Mouse (Mus musculus) layer of hippocampus, adult 9-11 months (tissue): ENCODE data around the gene Maff.

Experiments
- DNase-seq: peaks from one replicate; pipeline ENCODE4 v3.0.0; 2022

Gene Maff

DNA sequence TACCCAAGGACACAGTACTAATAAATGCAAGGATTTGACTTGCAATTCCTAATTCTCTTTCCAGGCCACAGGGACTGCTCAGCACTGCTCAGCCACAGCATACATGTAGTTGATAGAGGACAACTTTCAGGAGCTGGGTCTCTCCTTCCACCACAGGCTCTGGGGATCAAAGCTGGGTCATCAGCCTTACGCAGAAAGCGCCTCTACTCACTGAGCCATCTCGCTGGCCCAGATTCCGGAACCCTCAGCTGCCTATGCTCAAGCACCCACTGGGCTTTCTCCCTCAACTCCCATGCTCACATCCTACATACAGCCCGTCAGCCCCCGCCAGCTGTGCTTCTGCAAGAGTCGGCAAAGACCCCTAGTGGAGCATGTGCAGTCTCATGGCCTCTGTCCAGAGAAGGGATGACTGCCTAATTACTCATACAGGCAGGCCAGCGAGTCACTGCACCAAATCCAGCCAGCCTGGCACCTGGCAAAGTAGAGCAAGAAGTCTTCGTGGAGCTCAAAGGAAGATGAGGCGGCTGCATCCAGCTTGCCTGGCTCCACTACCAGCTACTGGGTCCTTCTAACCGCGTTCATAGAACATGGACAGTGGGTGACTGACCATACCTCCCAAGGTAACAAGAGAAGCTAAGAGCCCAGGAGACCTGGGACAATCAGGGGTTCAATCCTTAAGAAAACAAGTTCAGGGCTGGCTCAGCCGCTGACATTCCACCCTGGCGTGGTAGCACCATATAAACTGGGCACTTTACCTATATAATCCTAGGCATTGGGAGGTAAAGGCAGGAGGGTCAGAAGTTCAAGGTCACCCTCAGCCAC lies 53.0 kb downstream of the Maff start:
- no peak for DNase-seq

GRCm38 (mm10) chr15:79400134-79400974 lies 53.9 kb downstream of the Maff start:
- no peak for DNase-seq

DNA sequence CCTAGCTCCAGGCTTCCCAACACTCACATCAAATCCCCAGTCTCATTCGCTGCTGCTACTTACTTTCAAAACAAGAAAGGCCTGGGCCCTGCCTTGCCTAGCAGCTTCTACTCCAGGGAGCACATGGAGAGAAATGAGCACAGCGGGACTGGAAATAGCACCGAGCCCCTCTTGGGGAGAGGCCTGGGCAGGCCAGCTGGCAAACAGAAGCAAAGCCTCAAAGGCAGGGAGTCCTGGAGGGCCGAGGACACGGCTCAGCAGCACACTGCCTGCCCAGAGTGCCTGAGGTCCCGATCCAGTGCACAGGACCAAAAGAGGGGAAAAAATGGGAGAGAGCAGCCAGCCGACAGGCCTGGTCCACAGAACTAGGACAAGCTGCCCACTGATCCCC lies 54.5 kb downstream of the Maff start:
- DNase-seq = no peak

- no peak for DNase-seq
These were observed 55.8 kb downstream of the Maff start for GRCm38 (mm10) chr15:79402176-79402575.

- peak; percentile 82 for DNase-seq
These were observed 56.7 kb downstream of the Maff start, which contains the start of gene Tmem184b for GRCm38 (mm10) chr15:79402836-79403762. Tmem184b (minus strand) TSS chr15:79403569.

DNA sequence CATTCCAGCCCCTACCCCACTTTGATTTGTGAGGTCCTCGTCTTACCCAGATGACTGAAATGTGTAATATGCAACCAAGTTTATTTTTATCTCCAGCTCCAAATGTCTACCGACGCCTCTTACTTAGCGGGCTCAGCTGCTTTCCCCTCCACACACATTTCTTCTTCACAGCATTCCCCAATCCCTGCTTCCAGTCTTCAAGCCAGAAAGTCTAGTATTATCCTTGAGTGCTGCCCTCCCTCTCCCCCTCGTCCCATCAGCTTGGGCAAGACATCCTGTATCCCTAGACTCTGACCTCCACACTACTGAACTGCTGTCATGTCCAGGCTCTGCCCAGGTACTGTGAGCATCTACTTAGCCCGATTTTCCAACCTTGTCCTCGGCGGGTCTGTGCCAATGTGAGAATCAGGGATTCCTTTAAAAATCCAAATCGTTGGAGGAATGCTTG lies 57.4 kb downstream of the Maff start:
- no peak for DNase-seq

DNA sequence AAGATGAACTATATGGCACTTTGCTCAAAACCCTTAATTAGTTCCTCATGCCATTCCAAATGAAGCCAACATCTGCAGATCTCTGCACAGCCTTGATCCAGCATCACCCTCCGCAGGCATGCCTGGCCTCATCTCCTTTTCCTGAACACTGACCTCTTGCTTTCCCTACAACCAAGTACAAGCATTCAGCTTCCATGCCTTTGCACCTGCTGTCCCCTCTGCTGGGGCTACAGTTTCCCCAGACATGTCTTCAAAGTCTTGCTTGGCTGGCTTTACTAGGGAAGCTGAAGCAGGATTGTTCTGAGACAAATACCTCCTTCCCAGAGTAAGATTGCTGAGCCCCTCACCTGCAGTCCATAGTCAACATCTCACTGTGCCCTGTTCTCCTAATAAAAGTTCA lies 57.9 kb downstream of the Maff start:
- DNase-seq = no peak

DNA sequence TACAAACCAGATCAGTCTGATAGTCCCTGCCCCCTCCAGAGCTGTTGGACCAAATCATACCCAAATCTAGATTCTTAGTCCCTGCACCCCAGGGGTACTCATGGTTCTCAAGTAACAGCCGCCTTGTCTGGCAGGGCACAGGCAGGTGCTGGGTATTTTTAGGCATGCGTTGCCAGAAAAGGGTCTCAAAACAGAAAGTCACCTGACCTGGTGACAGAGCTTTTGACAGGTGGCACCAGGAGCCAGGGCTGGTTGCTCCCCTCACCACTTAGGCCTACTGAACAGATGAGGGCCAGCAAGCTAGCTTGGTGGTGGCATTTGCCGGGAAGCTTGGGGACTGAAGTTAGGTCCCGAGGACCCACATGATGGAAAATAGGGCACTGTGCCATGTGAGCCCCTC lies 60.1 kb downstream of the Maff start:
- DNase-seq = no peak
